Mouse (Mus musculus): ENCODE measurements at regions not wholly inside any gene's neighbourhood (a gene's known extent, or its start where the extent isn't known, plus 50 kb on each side); places are given as distances from the start of the nearest gene placed in this dataset.

GRCm38 (mm10) chr3:35027898-35028297 lies 377.7 kb downstream of the Sox2 start:
- H3K4me3 ChIP-seq, result no peak overlapping the region
- H3K36me3 ChIP-seq, result no peaks in the 10 kb centered on the region
- 13% methylated on average over 5 of the region's 5 CpGs for WGBS
- DNase-seq (ENCODE audit: low spot score), result peak; percentile 43
- H3K27me3 ChIP-seq (ENCODE audit: insufficient read depth, poor library complexity, severe bottlenecking), result no peaks in the 10 kb centered on the region
- H3K27ac ChIP-seq, result peak overlapping the region; percentile 68
- H3K4me1 ChIP-seq (replicated peaks), result peaks cover 23% of the 10 kb centered on the region
- no peaks in the 10 kb centered on the region for H3K9me3 ChIP-seq

GRCm38 (mm10) chr3:35029924-35030323 lies 379.7 kb downstream of the Sox2 start:
- no peaks in the 10 kb centered on the region for H3K27me3 ChIP-seq (ENCODE audit: insufficient read depth, poor library complexity, severe bottlenecking)
- no peak overlapping the region for H3K4me3 ChIP-seq
- H3K27ac ChIP-seq, result 0 out of 2 replicates have a peak overlapping the region, but pooled peaks have one; percentile 16
- H3K36me3 ChIP-seq, result no peaks in the 10 kb centered on the region
- no peak for DNase-seq (ENCODE audit: low spot score)
- no peaks in the 10 kb centered on the region for H3K9me3 ChIP-seq
- peaks cover 28% of the 10 kb centered on the region for H3K4me1 ChIP-seq (replicated peaks)
- 93% methylated on average over 8 of the region's 8 CpGs for WGBS

GRCm38 (mm10) chr3:35033587-35033986 lies 383.4 kb downstream of the Sox2 start:
- Histone ChIP-seq H3K27ac (no peak overlapping the region), H3K4me1 (replicated peaks) (peaks cover 11% of the 10 kb centered on the region), H3K9me3 (no peaks in the 10 kb centered on the region), H3K27me3 (ENCODE audit: insufficient read depth, poor library complexity, severe bottlenecking) (no peaks in the 10 kb centered on the region; the same call in 1 of the 2 replicates), H3K36me3 (no peaks in the 10 kb centered on the region), H3K4me3 (no peak overlapping the region)
- DNase-seq (ENCODE audit: low spot score), result no peak
- 83% methylated on average over 8 of the region's 8 CpGs for WGBS

- H3K27ac ChIP-seq, result no peak overlapping the region
- no peaks in the 10 kb centered on the region for H3K36me3 ChIP-seq
- WGBS, result 91% methylated on average over 7 of the region's 7 CpGs
- no peak overlapping the region for H3K4me3 ChIP-seq
- DNase-seq (ENCODE audit: low spot score), result no peak
- peaks cover 16% of the 10 kb centered on the region for H3K4me1 ChIP-seq (replicated peaks)
- H3K9me3 ChIP-seq, result no peaks in the 10 kb centered on the region
- no peaks in the 10 kb centered on the region; the same call in 1 of the 2 replicates for H3K27me3 ChIP-seq (ENCODE audit: insufficient read depth, poor library complexity, severe bottlenecking)
Measured at GRCm38 (mm10) chr3:35035234-35035633, 385.0 kb downstream of the Sox2 start.

GRCm38 (mm10) chr3:35043705-35044104 lies 393.5 kb downstream of the Sox2 start:
- Histone ChIP-seq H3K27me3 (ENCODE audit: insufficient read depth, poor library complexity, severe bottlenecking) (no peaks in the 10 kb centered on the region), H3K4me1 (replicated peaks) (peaks cover 8% of the 10 kb centered on the region; the same call in 1 of the 2 replicates), H3K9me3 (no peaks in the 10 kb centered on the region), H3K27ac (no peak overlapping the region), H3K36me3 (no peaks in the 10 kb centered on the region), H3K4me3 (no peak overlapping the region)
- no peak for DNase-seq (ENCODE audit: low spot score)
- WGBS, result 80% methylated on average over 2 of the region's 2 CpGs

GRCm38 (mm10) chr3:35059438-35059837 lies 409.2 kb downstream of the Sox2 start:
- no peak overlapping the region for H3K4me3 ChIP-seq
- H3K27ac ChIP-seq, result peak overlapping the region; percentile 85
- WGBS, result 22% methylated on average over 4 of the region's 4 CpGs
- H3K36me3 ChIP-seq, result no peaks in the 10 kb centered on the region
- H3K4me1 ChIP-seq (replicated peaks), result peaks cover 32% of the 10 kb centered on the region
- peak; percentile 29 for DNase-seq (ENCODE audit: low spot score)
- H3K9me3 ChIP-seq, result no peaks in the 10 kb centered on the region
- peaks cover 3% of the 10 kb centered on the region for H3K27me3 ChIP-seq (ENCODE audit: insufficient read depth, poor library complexity, severe bottlenecking)

GRCm38 (mm10) chr3:35060042-35060441 lies 409.8 kb downstream of the Sox2 start:
- peaks cover 3% of the 10 kb centered on the region for H3K27me3 ChIP-seq (ENCODE audit: insufficient read depth, poor library complexity, severe bottlenecking)
- H3K9me3 ChIP-seq, result no peaks in the 10 kb centered on the region
- H3K4me1 ChIP-seq (replicated peaks), result peaks cover 32% of the 10 kb centered on the region
- WGBS, result 16% methylated on average over 10 of the region's 10 CpGs
- H3K36me3 ChIP-seq, result no peaks in the 10 kb centered on the region
- DNase-seq (ENCODE audit: low spot score), result peak; percentile 33
- peak overlapping the region; percentile 85 for H3K27ac ChIP-seq
- no peak overlapping the region; the same call in 1 of the 2 replicates for H3K4me3 ChIP-seq

- 0 out of 2 replicates have a peak overlapping the region, but pooled peaks have one; percentile 29 for H3K27ac ChIP-seq
- 73% methylated on average over 9 of the region's 9 CpGs for WGBS
- H3K4me1 ChIP-seq (replicated peaks), result peaks cover 6% of the 10 kb centered on the region
- H3K36me3 ChIP-seq, result no peaks in the 10 kb centered on the region
- no peak for DNase-seq (ENCODE audit: low spot score)
- H3K27me3 ChIP-seq (ENCODE audit: insufficient read depth, poor library complexity, severe bottlenecking), result no peaks in the 10 kb centered on the region; the same call in 1 of the 2 replicates
- no peak overlapping the region for H3K4me3 ChIP-seq
- no peaks in the 10 kb centered on the region for H3K9me3 ChIP-seq
Measured at GRCm38 (mm10) chr3:35066824-35067223, 416.6 kb downstream of the Sox2 start.

- DNase-seq (ENCODE audit: low spot score), result no peak
- no peaks in the 10 kb centered on the region for H3K36me3 ChIP-seq
- no peak overlapping the region for H3K4me3 ChIP-seq
- H3K27me3 ChIP-seq (ENCODE audit: insufficient read depth, poor library complexity, severe bottlenecking), result no peaks in the 10 kb centered on the region
- 92% methylated on average over 8 of the region's 8 CpGs for WGBS
- no peak overlapping the region for H3K27ac ChIP-seq
- H3K4me1 ChIP-seq (replicated peaks), result 0 out of 2 replicates have a peak, but pooled peaks cover 2% of the 10 kb centered on the region
- no peaks in the 10 kb centered on the region for H3K9me3 ChIP-seq
Measured at GRCm38 (mm10) chr3:35068586-35068985, 418.4 kb downstream of the Sox2 start.

- no peak overlapping the region for H3K27ac ChIP-seq
- H3K27me3 ChIP-seq (ENCODE audit: insufficient read depth, poor library complexity, severe bottlenecking), result no peaks in the 10 kb centered on the region
- H3K4me1 ChIP-seq (replicated peaks), result 0 out of 2 replicates have a peak, but pooled peaks cover 2% of the 10 kb centered on the region
- 77% methylated on average over 2 of the region's 2 CpGs for WGBS
- no peaks in the 10 kb centered on the region for H3K36me3 ChIP-seq
- DNase-seq (ENCODE audit: low spot score), result no peak
- H3K9me3 ChIP-seq, result no peaks in the 10 kb centered on the region
- H3K4me3 ChIP-seq, result no peak overlapping the region
Measured at GRCm38 (mm10) chr3:35071046-35071445, 420.8 kb downstream of the Sox2 start.

GRCm38 (mm10) chr3:35079887-35080286 lies 429.7 kb downstream of the Sox2 start:
- Histone ChIP-seq H3K4me1 (replicated peaks) (peaks cover 37% of the 10 kb centered on the region), H3K27ac (no peak overlapping the region), H3K4me3 (no peak overlapping the region), H3K9me3 (no peaks in the 10 kb centered on the region), H3K36me3 (no peaks in the 10 kb centered on the region), H3K27me3 (ENCODE audit: insufficient read depth, poor library complexity, severe bottlenecking) (no peaks in the 10 kb centered on the region)
- WGBS, result 64% methylated on average over 5 of the region's 5 CpGs
- no peak for DNase-seq (ENCODE audit: low spot score)

GRCm38 (mm10) chr3:35084091-35084867 lies 434.1 kb downstream of the Sox2 start:
- DNase-seq (ENCODE audit: low spot score), result peak; percentile 75
- no peaks in the 10 kb centered on the region for H3K27me3 ChIP-seq (ENCODE audit: insufficient read depth, poor library complexity, severe bottlenecking)
- peaks cover 75% of the 10 kb centered on the region for H3K4me1 ChIP-seq (replicated peaks)
- H3K4me3 ChIP-seq, result 0 out of 2 replicates have a peak overlapping the region, but pooled peaks have one; percentile 6
- H3K9me3 ChIP-seq, result no peaks in the 10 kb centered on the region
- H3K27ac ChIP-seq, result peak overlapping the region; percentile 90
- no peaks in the 10 kb centered on the region for H3K36me3 ChIP-seq
- 31% methylated on average over 11 of the region's 11 CpGs for WGBS

- H3K4me3 ChIP-seq, result peak overlapping the region; percentile 14
- WGBS, result 23% methylated on average over 19 of the region's 19 CpGs
- peak overlapping the region; percentile 90 for H3K27ac ChIP-seq
- DNase-seq (ENCODE audit: low spot score), result peak; percentile 89
- no peaks in the 10 kb centered on the region for H3K27me3 ChIP-seq (ENCODE audit: insufficient read depth, poor library complexity, severe bottlenecking)
- H3K9me3 ChIP-seq, result no peaks in the 10 kb centered on the region
- H3K36me3 ChIP-seq, result no peaks in the 10 kb centered on the region
- H3K4me1 ChIP-seq (replicated peaks), result peaks cover 81% of the 10 kb centered on the region
Measured at GRCm38 (mm10) chr3:35088241-35089080, 438.3 kb downstream of the Sox2 start.
